Mouse (Mus musculus): Measurements from ENCODE around the gene Ctdspl. TPM values are rescaled to one million over a fixed set of nuclear protein-coding genes. Genes with fewer than 3 reads are reported as not detected.

The Ctdspl gene
- polyA plus RNA-seq, 1 experiment, result 4.9 TPM

DNA sequence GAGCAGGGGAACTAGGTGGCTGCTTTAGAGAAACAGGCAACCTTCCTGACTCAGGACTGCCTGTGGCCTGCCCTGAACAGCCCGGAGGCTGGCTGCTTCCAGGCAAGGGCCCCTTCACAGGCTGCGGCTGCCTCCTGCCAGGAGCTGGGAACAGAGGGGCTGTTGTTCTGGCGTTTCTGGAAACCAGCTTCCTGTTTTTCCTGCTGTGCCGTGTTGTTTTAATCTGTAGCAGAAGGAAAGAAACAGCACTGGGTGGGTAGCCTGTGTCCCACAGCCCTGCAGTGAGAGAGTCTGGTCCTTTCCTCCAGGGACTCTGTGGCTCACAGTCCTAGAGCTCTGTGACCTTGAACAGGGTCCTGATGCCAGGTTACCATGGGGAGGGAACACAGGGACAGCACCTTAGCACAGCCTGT lies 54.2 kb downstream of the Ctdspl start:
- H3K27me3 ChIP-seq (ENCODE audit: control insufficient read depth, insufficient read depth, insufficient read length), result no peaks in the 10 kb centered on the region
- no peaks in the 10 kb centered on the region for H3K79me2 ChIP-seq (ENCODE audit: control insufficient read depth, insufficient read depth)
- no peaks in the 10 kb centered on the region for H3K36me3 ChIP-seq (ENCODE audit: control insufficient read depth, insufficient read depth)
- H3K4me3 ChIP-seq, result no peak overlapping the region
- no peak overlapping the region for H3K4me2 ChIP-seq (ENCODE audit: low read depth)
- TF ChIP-seq REST (IDR thresholded peaks at IDR 0.05; ENCODE audit: insufficient read depth, insufficient read length) (no peak), USF1 (IDR thresholded peaks at IDR 0.05; ENCODE audit: low read depth) (no peak), MYOD1 (IDR thresholded peaks at IDR 0.05; ENCODE audit: control insufficient read depth in 1 of 3, insufficient read length in 2 of 3, low read depth in 2 of 3) (no peak), TCF3 (IDR thresholded peaks at IDR 0.05; ENCODE audit: insufficient read length, low read depth) (no peak), E2F4 (IDR thresholded peaks at IDR 0.05; ENCODE audit: insufficient read depth) (no peak), MYOG (IDR thresholded peaks at IDR 0.05; ENCODE audit: control insufficient read depth in 1 of 3, insufficient read depth in 1 of 3, insufficient read length in 2 of 3, low read depth in 2 of 3) (no peak), POLR2A (IDR thresholded peaks at IDR 0.05; ENCODE audit: insufficient read length, low read depth) (no peak), POLR2AphosphoS2 (IDR thresholded peaks at IDR 0.05; ENCODE audit: insufficient read length, low read depth) (no peak), TCF12 (IDR thresholded peaks at IDR 0.05; ENCODE audit: insufficient read depth, poor library complexity, severe bottlenecking) (no peak), SRF (IDR thresholded peaks at IDR 0.05; ENCODE audit: control insufficient read depth, insufficient read length, low read depth) (no peak), CEBPB (IDR thresholded peaks at IDR 0.05; ENCODE audit: insufficient read depth, poor library complexity, severe bottlenecking) (no peak)
- H3ac ChIP-seq (ENCODE audit: control insufficient read depth, insufficient read length), result no peak overlapping the region

DNA sequence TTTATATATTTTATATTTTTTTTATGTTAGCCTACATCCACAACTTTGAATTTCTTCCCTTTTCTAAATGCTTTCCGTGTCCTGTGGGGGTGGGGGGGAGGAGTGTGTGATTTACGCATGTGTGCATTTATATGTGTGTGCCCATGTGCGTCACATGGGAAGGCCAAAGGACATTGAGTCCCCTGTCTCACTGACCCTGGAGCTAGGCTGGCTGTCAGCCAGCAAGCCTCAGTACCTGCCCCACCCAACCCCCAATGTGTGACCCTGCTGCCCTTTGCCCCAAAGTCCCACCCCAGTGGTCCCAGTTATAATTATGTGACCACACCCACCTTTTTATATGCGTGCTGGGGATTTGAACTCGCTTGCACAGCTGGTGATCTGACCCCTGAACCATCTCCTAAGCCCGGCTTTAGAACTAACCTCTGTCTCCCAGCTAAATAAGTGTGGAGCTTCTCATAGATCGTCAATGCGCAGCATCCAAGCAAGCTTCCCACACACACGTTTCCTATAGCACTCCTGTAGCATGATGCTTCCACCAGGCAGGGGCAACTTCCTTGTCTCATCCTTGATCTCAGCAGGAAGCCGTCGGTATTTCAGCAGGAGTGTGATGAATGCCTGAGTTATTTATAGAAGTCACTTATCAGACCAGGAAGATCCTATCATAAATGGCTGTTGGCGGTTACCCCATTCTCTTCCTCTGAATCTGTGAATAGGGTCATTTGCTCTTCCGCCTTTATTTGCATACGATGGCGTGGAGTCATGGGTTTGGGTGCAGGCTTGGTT lies 58.6 kb downstream of the Ctdspl start:
- no peaks in the 10 kb centered on the region for H3K79me2 ChIP-seq (ENCODE audit: control insufficient read depth, insufficient read depth)
- H3K4me2 ChIP-seq (ENCODE audit: low read depth), result no peak overlapping the region
- H3K36me3 ChIP-seq (ENCODE audit: control insufficient read depth, insufficient read depth), result no peaks in the 10 kb centered on the region
- no peaks in the 10 kb centered on the region for H3K27me3 ChIP-seq (ENCODE audit: control insufficient read depth, insufficient read depth, insufficient read length)
- no peak overlapping the region for H3K4me3 ChIP-seq
- no peak for TF ChIP-seq SRF (IDR thresholded peaks at IDR 0.05; ENCODE audit: control insufficient read depth, insufficient read length, low read depth)
- TF ChIP-seq E2F4 (IDR thresholded peaks at IDR 0.05; ENCODE audit: insufficient read depth), result no peak
- no peak for TF ChIP-seq MAX (IDR thresholded peaks at IDR 0.05; ENCODE audit: low read depth)
- TF ChIP-seq POLR2AphosphoS2 (IDR thresholded peaks at IDR 0.05; ENCODE audit: insufficient read length, low read depth), result no peak
- H3ac ChIP-seq (ENCODE audit: control insufficient read depth, insufficient read length), result no peak overlapping the region

DNA sequence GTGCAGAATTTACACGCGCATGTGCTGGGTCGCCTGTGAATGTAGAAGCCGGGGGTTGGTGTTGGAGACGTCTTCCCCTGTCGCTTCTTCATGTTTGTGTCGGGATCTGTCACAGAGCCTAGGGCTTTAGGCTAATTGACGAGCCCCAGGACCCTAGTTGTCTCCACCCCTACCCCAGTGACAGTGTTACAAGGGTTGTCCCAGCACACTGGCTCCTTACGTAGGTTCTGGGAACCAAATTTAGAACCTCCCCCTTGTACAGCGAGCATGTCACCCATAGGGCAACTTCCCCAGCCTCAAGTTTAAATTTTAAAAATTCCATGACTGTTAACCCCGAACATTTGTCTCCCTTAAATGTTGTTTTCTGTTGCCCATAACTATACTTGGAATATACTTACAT lies 60.0 kb downstream of the Ctdspl start:
- no peaks in the 10 kb centered on the region for H3K79me2 ChIP-seq (ENCODE audit: control insufficient read depth, insufficient read depth)
- H3ac ChIP-seq (ENCODE audit: control insufficient read depth, insufficient read length), result no peak overlapping the region
- H3K27me3 ChIP-seq (ENCODE audit: control insufficient read depth, insufficient read depth, insufficient read length), result no peaks in the 10 kb centered on the region
- no peak overlapping the region for H3K4me2 ChIP-seq (ENCODE audit: low read depth)
- H3K36me3 ChIP-seq (ENCODE audit: control insufficient read depth, insufficient read depth), result no peaks in the 10 kb centered on the region
- H3K4me3 ChIP-seq, result no peak overlapping the region
- no peak for TF ChIP-seq E2F4 (IDR thresholded peaks at IDR 0.05; ENCODE audit: insufficient read depth)
- no peak for TF ChIP-seq CEBPB (IDR thresholded peaks at IDR 0.05; ENCODE audit: insufficient read depth, poor library complexity, severe bottlenecking)
- no peak for TF ChIP-seq REST (IDR thresholded peaks at IDR 0.05; ENCODE audit: insufficient read depth, insufficient read length)
- TF ChIP-seq MYOD1 (IDR thresholded peaks at IDR 0.05; ENCODE audit: control insufficient read depth in 1 of 3, insufficient read length in 2 of 3, low read depth in 2 of 3), result no peak
- no peak for TF ChIP-seq TCF12 (IDR thresholded peaks at IDR 0.05; ENCODE audit: insufficient read depth, poor library complexity, severe bottlenecking)
- TF ChIP-seq USF1 (IDR thresholded peaks at IDR 0.05; ENCODE audit: low read depth), result no peak
- no peak for TF ChIP-seq TCF3 (IDR thresholded peaks at IDR 0.05; ENCODE audit: insufficient read length, low read depth)
- TF ChIP-seq MYOG (IDR thresholded peaks at IDR 0.05; ENCODE audit: control insufficient read depth in 1 of 3, insufficient read depth in 1 of 3, insufficient read length in 2 of 3, low read depth in 2 of 3), result no peak
- TF ChIP-seq POLR2AphosphoS2 (IDR thresholded peaks at IDR 0.05; ENCODE audit: insufficient read length, low read depth), result no peak
- no peak for TF ChIP-seq MAX (IDR thresholded peaks at IDR 0.05; ENCODE audit: low read depth)
- TF ChIP-seq POLR2A (IDR thresholded peaks at IDR 0.05; ENCODE audit: insufficient read length, low read depth), result no peak
- no peak for TF ChIP-seq SRF (IDR thresholded peaks at IDR 0.05; ENCODE audit: control insufficient read depth, insufficient read length, low read depth)

DNA sequence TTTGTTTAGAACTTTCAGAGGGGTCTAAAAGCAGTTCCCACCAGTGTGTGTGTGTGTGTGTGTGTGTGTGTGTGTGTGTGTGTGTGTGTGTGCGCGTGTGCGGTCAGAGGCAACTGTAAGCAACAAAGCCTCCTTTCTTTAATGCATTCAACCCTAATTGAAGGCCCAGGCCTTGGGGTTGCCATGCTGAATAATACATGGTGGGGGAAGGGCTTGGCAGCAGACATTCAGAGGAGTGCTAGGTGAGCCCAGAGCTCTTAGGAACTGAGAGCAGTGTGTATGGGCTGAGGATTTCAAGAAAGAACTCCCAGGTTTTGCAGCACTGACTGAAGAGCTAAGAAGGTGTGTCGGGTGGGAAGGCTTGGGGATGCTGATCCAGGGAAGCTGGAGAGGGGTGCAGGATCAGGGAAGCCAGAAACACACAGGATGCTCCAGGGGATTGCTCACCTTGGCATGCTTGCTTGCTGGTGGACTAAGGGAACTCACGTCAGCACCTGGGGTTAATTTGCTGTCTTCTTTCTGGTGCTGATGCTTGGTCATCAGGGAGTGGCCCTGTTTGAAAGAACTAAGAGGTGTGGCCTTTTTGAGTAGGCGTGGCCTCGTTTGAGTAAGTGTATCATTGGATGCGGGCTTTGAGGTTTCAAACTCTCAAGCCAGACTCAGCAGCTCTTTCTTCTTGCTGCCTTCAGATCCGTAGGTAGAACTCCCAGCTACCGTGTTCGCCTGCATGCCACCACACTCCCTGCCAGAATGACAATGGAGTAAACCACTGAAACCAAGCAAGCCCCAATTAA lies 62.7 kb downstream of the Ctdspl start:
- TF ChIP-seq TCF3 (IDR thresholded peaks at IDR 0.05; ENCODE audit: insufficient read length, low read depth), result no peak
- no peak for TF ChIP-seq POLR2AphosphoS2 (IDR thresholded peaks at IDR 0.05; ENCODE audit: insufficient read length, low read depth)
- TF ChIP-seq CEBPB (IDR thresholded peaks at IDR 0.05; ENCODE audit: insufficient read depth, poor library complexity, severe bottlenecking), result no peak
- TF ChIP-seq E2F4 (IDR thresholded peaks at IDR 0.05; ENCODE audit: insufficient read depth), result no peak
- no peak for TF ChIP-seq POLR2A (IDR thresholded peaks at IDR 0.05; ENCODE audit: insufficient read length, low read depth)
- no peak for TF ChIP-seq MYOD1 (IDR thresholded peaks at IDR 0.05; ENCODE audit: control insufficient read depth in 1 of 3, insufficient read length in 2 of 3, low read depth in 2 of 3)
- TF ChIP-seq TCF12 (IDR thresholded peaks at IDR 0.05; ENCODE audit: insufficient read depth, poor library complexity, severe bottlenecking), result no peak
- TF ChIP-seq SRF (IDR thresholded peaks at IDR 0.05; ENCODE audit: control insufficient read depth, insufficient read length, low read depth), result no peak
- TF ChIP-seq USF1 (IDR thresholded peaks at IDR 0.05; ENCODE audit: low read depth), result no peak
- no peak for TF ChIP-seq MAX (IDR thresholded peaks at IDR 0.05; ENCODE audit: low read depth)
- H3K27me3 ChIP-seq (ENCODE audit: control insufficient read depth, insufficient read depth, insufficient read length), result no peaks in the 10 kb centered on the region
- H3K79me2 ChIP-seq (ENCODE audit: control insufficient read depth, insufficient read depth), result no peaks in the 10 kb centered on the region
- no peaks in the 10 kb centered on the region for H3K36me3 ChIP-seq (ENCODE audit: control insufficient read depth, insufficient read depth)
- no peak overlapping the region for H3K4me3 ChIP-seq
- no peak overlapping the region for H3ac ChIP-seq (ENCODE audit: control insufficient read depth, insufficient read length)
- H3K4me2 ChIP-seq (ENCODE audit: low read depth), result no peak overlapping the region

Data from myocyte (in vitro differentiated cells).